Mouse (Mus musculus) stomach, embryonic 15.5 days (tissue): ENCODE results near the gene Unc5cl. TPM values are rescaled to one million over a fixed set of nuclear protein-coding genes. Genes with fewer than 3 reads are reported as not detected.

Experiments
- ATAC-seq: fragments of 200-750 bp; cut with Nextera tagmentation; 2 replicates; pipeline ENCODE4 v1.8.0; 2017; ENCODE audit warnings: low read depth, moderate number of reproducible peaks, moderate TSS enrichment; ENCODE audit not compliant: insufficient read depth, low FRiP score
- H3K27ac ChIP-seq: fragments of 300-500 bp; sonication (generic); 2 replicates; pipeline ENCODE4 v1.5.1; 2015; ENCODE audit warnings: mild to moderate bottlenecking, inconsistent platforms
- H3K27me3 ChIP-seq: fragments of 300-500 bp; sonication (generic); replicated peaks from 2 replicates; pipeline ENCODE4 v1.6.1; 2015; ENCODE audit warnings: inconsistent platforms
- H3K36me3 ChIP-seq: fragments of 300-500 bp; sonication (generic); 2 replicates; pipeline ENCODE4 v1.6.1; 2015; ENCODE audit warnings: inconsistent platforms
- H3K4me1 ChIP-seq: fragments of 300-500 bp; sonication (generic); 2 replicates; pipeline ENCODE4 v1.6.1; 2015; ENCODE audit warnings: inconsistent platforms
- H3K4me2 ChIP-seq: fragments of 300-500 bp; sonication (generic); 2 replicates; pipeline ENCODE4 v1.6.1; 2015; ENCODE audit warnings: mild to moderate bottlenecking, inconsistent platforms
- H3K4me3 ChIP-seq: fragments of 300-500 bp; sonication (generic); replicated peaks from 2 replicates; pipeline ENCODE4 v1.5.1; 2015; ENCODE audit warnings: inconsistent platforms
- H3K9ac ChIP-seq: fragments of 300-500 bp; sonication (generic); 2 replicates; pipeline ENCODE4 v1.6.1; 2015; ENCODE audit warnings: inconsistent platforms
- H3K9me3 ChIP-seq: fragments of 300-500 bp; sonication (generic); 2 replicates; pipeline ENCODE4 v1.6.1; 2016; ENCODE audit warnings: inconsistent platforms
- WGBS: fragments of 180-500 bp; shearing (Covaris S2); methylation state at CpG from one replicate; pipeline ENCODE4 v1.1.7; 2015; 5-methylcytosine and 5-hydroxymethylcytosine counted together
- polyA plus RNA-seq: library from polyadenylated mRNA; unstranded; fragments of >200 nt; fragmentation: Nextera tagmentation; extraction: Ambion mirVana; gene quantifications from 2 replicates; pipeline ENCODE4 v1.2.1, GENCODE M21; 2015

Gene Unc5cl
- 14.3 and 16.8 TPM in 2 replicates for polyA plus RNA-seq

DNA sequence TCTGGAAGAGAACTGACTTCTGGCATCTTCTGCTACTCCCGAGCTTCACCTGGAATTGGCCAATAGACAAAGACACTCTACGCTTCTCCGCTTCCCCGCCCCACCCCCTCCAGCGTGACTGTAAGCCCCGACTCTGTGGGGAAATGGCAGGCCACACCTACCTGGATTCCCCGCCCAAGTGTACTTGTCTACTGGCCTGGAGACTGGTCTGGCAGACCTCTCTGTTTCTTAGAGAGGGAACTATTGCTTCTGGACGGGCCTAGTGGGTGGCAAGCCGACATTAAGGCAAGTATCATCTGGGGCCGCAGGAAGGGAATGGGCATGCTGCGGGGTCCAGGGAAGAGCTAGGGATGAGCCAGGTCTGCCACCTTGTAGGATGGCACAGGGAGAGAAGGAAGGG lies at the start of gene Unc5cl:
TSS of gene Unc5cl (plus strand) at position 214 of the 400 bp plus-strand sequence.
- H3K27ac ChIP-seq, result peak within 1 kb of the TSS; percentile 36; the same call in 1 of the 2 replicates
- H3K4me2 ChIP-seq, result peak within 1 kb of the TSS; percentile 23
- H3K9ac ChIP-seq, result no peak within 1 kb of the TSS
- no peaks in the 10 kb centered on the region for H3K36me3 ChIP-seq
- ATAC-seq, result 0 out of 2 replicates have a peak, but pooled peaks have one; percentile 21
- WGBS, result 52% methylated on average over 11 of the region's 11 CpGs
- H3K27me3 ChIP-seq, result no peaks in the 10 kb centered on the region
- peak within 1 kb of the TSS; percentile 23; the same call in 1 of the 2 replicates for H3K4me3 ChIP-seq
- 0 out of 2 replicates have a peak, but pooled peaks cover 11% of the 10 kb centered on the region for H3K4me1 ChIP-seq
- no peaks in the 10 kb centered on the region for H3K9me3 ChIP-seq

- H3K27ac ChIP-seq, result no peak overlapping the region
- H3K27me3 ChIP-seq, result no peaks in the 10 kb centered on the region
- no peak for ATAC-seq
- H3K4me3 ChIP-seq, result no peak overlapping the region
- whole genome bisulfite sequencing, result 79% methylated on average over 4 of the region's 4 CpGs
- no peaks in the 10 kb centered on the region for H3K36me3 ChIP-seq
- peaks cover 17% of the 10 kb centered on the region; the same call in 1 of the 2 replicates for H3K4me1 ChIP-seq
- H3K9ac ChIP-seq, result no peak overlapping the region
- H3K9me3 ChIP-seq, result no peaks in the 10 kb centered on the region
- peak overlapping the region; percentile 79; the same call in 1 of the 2 replicates for H3K4me2 ChIP-seq
Measured at GRCm38 (mm10) chr17:48407154-48407553, 47.5 kb upstream of the Unc5cl start.

DNA sequence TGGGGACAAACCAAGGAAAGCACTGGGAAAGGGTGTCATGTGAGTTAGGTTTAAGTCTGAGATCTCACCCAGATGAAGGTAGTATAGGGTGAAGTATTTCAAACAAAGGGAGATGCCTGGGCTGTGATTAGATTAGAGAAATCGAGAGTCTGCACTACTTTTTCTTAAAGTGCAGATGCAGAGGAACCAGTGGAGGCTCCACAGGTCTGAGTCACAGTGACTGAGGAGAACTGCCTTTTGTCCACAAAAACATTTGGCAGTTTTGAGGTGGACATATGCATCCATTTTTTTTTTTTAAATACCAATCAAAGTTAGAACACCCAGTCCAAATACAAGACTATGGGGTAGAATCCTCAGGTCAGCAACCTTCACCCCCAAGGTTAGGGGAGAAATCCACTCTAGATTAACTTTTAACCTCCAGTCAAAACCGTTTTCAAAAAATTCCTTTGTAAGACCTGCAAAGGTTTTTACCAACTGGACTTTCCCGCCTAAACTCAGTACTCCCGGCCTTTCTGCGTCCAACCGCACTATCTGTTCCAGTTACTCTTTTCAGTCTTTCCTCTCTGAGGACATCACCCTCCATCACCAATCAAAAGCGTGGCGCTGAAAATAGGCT lies 46.7 kb upstream of the Unc5cl start:
- H3K9ac ChIP-seq, result peak overlapping the region; percentile 79; the same call in 1 of the 2 replicates
- H3K9me3 ChIP-seq, result no peaks in the 10 kb centered on the region
- H3K27ac ChIP-seq, result peak overlapping the region; percentile 99
- no peaks in the 10 kb centered on the region for H3K27me3 ChIP-seq
- H3K4me1 ChIP-seq, result peaks cover 18% of the 10 kb centered on the region; the same call in 1 of the 2 replicates
- WGBS, result 3% methylated on average over 8 of the region's 8 CpGs
- ATAC-seq, result no peak
- H3K36me3 ChIP-seq, result no peaks in the 10 kb centered on the region
- peak overlapping the region; percentile 69 for H3K4me3 ChIP-seq
- H3K4me2 ChIP-seq, result peak overlapping the region; percentile 79

DNA sequence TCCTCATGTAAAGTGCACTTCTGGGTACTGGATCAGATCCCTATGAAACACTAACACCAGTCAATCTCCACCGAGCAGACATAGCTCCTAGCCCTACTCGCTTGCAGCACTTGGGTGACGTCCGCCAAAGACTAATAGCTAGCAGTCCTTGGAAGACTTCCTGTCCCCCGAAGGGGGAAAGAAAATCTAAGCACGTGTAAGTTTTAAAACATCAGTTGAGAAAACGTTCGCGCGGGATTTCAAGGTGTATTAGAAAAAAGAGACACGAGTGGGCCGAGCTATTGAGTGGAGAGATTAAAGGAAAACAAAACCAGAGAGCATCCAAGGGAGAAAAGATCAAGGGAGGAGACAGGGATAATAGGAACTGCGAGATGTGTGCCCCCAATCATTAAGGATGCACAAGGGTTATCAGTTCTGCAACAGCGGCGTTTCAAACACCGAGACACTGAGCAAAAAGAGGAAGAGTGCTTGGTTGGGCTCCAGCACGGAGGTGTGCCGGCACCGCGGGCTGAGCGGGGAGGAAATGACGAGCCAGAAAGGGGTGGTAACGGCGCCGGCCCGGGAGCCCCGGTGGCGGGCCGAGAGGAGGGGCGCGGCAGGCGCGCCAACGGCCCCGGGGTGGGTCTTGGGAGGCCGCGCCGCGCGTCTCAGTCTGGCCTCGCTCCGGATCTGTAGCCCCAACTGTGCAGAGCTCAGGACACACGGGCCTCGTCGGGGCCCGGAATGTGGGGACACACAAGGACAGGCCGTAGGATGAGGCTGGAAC lies 46.0 kb upstream of the Unc5cl start:
- under 1% methylated on average over 46 of the region's 47 CpGs for WGBS
- Histone ChIP-seq H3K4me3 (peak overlapping the region; percentile 69), H3K9me3 (no peaks in the 10 kb centered on the region), H3K27me3 (no peaks in the 10 kb centered on the region), H3K27ac (peak overlapping the region; percentile 99), H3K9ac (peak overlapping the region; percentile 79), H3K36me3 (no peaks in the 10 kb centered on the region), H3K4me1 (peaks cover 18% of the 10 kb centered on the region; the same call in 1 of the 2 replicates), H3K4me2 (peak overlapping the region; percentile 79)
- ATAC-seq, result peak; percentile 20

GRCm38 (mm10) chr17:48409380-48410298 lies 45.1 kb upstream of the Unc5cl start, which contains the start of the genes Nfya and Oard1:
Gene Nfya (minus strand): TSS chr17:48409906.
Gene Oard1 (plus strand): TSS chr17:48410014.
- H3K4me3 ChIP-seq, result peak within 1 kb of the TSS; percentile 69
- ATAC-seq, result peak; percentile 96
- H3K27ac ChIP-seq, result peak within 1 kb of the TSS; percentile 99
- peaks cover 18% of the 10 kb centered on the region; the same call in 1 of the 2 replicates for H3K4me1 ChIP-seq
- H3K27me3 ChIP-seq, result no peaks in the 10 kb centered on the region
- under 1% methylated on average over 82 of the region's 84 CpGs for WGBS
- peaks cover 6% of the 10 kb centered on the region; the same call in 1 of the 2 replicates for H3K36me3 ChIP-seq
- H3K9me3 ChIP-seq, result no peaks in the 10 kb centered on the region
- H3K4me2 ChIP-seq, result peak within 1 kb of the TSS; percentile 79
- H3K9ac ChIP-seq, result peak within 1 kb of the TSS; percentile 79

- Histone ChIP-seq H3K4me1 (peaks cover 18% of the 10 kb centered on the region; the same call in 1 of the 2 replicates), H3K9me3 (no peaks in the 10 kb centered on the region), H3K27ac (peak overlapping the region; percentile 99), H3K4me3 (peak overlapping the region; percentile 69), H3K4me2 (peak overlapping the region; percentile 68), H3K9ac (peak overlapping the region; percentile 60), H3K27me3 (no peaks in the 10 kb centered on the region), H3K36me3 (peaks cover 8% of the 10 kb centered on the region; the same call in 1 of the 2 replicates)
- WGBS, result under 1% methylated on average over 13 of the region's 13 CpGs
- ATAC-seq, result peak; percentile 4
Measured at GRCm38 (mm10) chr17:48410299-48410785, 44.4 kb upstream of the Unc5cl start.

DNA sequence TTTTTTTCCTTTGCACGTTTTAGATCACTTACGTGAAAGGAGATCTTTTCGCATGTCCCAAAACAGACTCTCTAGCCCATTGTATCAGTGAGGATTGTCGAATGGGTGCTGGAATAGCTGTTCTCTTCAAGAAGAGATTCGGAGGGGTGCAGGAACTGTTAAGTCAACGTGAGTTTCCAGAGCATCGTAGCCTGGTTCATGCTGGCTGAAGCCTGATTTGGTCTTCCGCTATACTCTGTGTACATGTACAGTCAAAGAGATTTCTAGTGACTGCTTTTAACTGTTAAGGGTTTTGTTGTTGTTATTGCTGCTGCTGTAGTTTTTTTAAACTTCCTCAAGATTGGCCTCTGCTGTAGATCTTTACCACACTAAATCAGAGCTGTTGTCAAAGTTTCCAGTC lies 43.5 kb upstream of the Unc5cl start:
- H3K27me3 ChIP-seq, result no peaks in the 10 kb centered on the region
- 29% methylated on average over 8 of the region's 8 CpGs for WGBS
- no peak for ATAC-seq
- peak overlapping the region; percentile 68 for H3K4me2 ChIP-seq
- H3K27ac ChIP-seq, result peak overlapping the region; percentile 99; the same call in 1 of the 2 replicates
- peak overlapping the region; percentile 36; the same call in 1 of the 2 replicates for H3K9ac ChIP-seq
- no peaks in the 10 kb centered on the region for H3K9me3 ChIP-seq
- H3K4me3 ChIP-seq, result peak overlapping the region; percentile 69
- H3K36me3 ChIP-seq, result peaks cover 14% of the 10 kb centered on the region; the same call in 1 of the 2 replicates
- peaks cover 18% of the 10 kb centered on the region; the same call in 1 of the 2 replicates for H3K4me1 ChIP-seq

DNA sequence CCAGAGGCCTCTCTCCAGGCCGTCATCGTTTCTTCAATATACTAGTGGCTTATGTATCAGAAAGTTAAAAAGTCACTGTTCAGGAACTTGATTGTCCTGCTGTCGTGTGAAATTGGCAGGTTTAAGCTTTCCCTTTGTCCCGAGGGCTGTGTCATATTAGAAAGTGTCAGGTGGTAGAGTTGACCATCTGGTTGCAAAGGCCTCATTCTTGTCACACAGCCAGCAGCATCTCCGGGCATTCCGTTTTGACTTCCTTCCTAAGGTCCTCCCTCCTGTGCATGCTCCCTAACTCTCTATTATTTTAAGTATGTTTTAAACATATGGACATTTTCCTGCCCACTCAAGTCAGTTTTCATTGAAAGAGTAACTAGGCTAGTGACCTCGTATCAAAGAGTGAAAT lies 38.7 kb upstream of the Unc5cl start:
- H3K27ac ChIP-seq, result no peak overlapping the region
- H3K4me1 ChIP-seq, result peaks cover 4% of the 10 kb centered on the region; the same call in 1 of the 2 replicates
- H3K4me2 ChIP-seq, result no peak overlapping the region
- H3K9me3 ChIP-seq, result no peaks in the 10 kb centered on the region
- H3K4me3 ChIP-seq, result no peak overlapping the region
- H3K27me3 ChIP-seq, result no peaks in the 10 kb centered on the region
- 76% methylated on average over 7 of the region's 7 CpGs for WGBS
- H3K9ac ChIP-seq, result no peak overlapping the region
- H3K36me3 ChIP-seq, result peaks cover 14% of the 10 kb centered on the region; the same call in 1 of the 2 replicates
- no peak for ATAC-seq

- Histone ChIP-seq H3K27ac (no peak overlapping the region), H3K9ac (no peak overlapping the region), H3K4me1 (0 out of 2 replicates have a peak, but pooled peaks cover 4% of the 10 kb centered on the region), H3K27me3 (no peaks in the 10 kb centered on the region), H3K36me3 (peaks cover 14% of the 10 kb centered on the region; the same call in 1 of the 2 replicates), H3K4me3 (no peak overlapping the region), H3K9me3 (no peaks in the 10 kb centered on the region), H3K4me2 (no peak overlapping the region)
- 77% methylated on average over 14 of the region's 14 CpGs for WGBS
- ATAC-seq, result peak; percentile 71; the same call in 1 of the 2 replicates
Measured at GRCm38 (mm10) chr17:48416425-48417195, 38.1 kb upstream of the Unc5cl start.

GRCm38 (mm10) chr17:48417521-48417920 lies 37.2 kb upstream of the Unc5cl start:
- no peak for ATAC-seq
- Histone ChIP-seq H3K4me1 (no peaks in the 10 kb centered on the region), H3K9ac (no peak overlapping the region), H3K9me3 (no peaks in the 10 kb centered on the region), H3K27ac (peak overlapping the region; percentile 18; the same call in 1 of the 2 replicates), H3K4me3 (no peak overlapping the region), H3K27me3 (no peaks in the 10 kb centered on the region), H3K4me2 (no peak overlapping the region), H3K36me3 (peaks cover 14% of the 10 kb centered on the region; the same call in 1 of the 2 replicates)
- 73% methylated on average over 6 of the region's 6 CpGs for WGBS
